Mouse (Mus musculus) thymus, adult 2 months (tissue): ENCODE data around the gene Gm20388.

Experiments used
- CTCF ChIP-seq: fragments of 200-500 bp; IDR thresholded peaks from 2 replicates; pipeline ENCODE4 v1.5.1; 2012; ENCODE audit warnings: mild to moderate bottlenecking, control low read depth, low read length, moderate library complexity, borderline replicate concordance; ENCODE audit not compliant: control insufficient read depth, poor library complexity, insufficient read depth; ENCODE audit errors: extremely low read depth
- POLR2A ChIP-seq: fragments of 200-500 bp; IDR thresholded peaks from 2 replicates; pipeline ENCODE4 v1.6.1; 2012; ENCODE audit warnings: mild to moderate bottlenecking, low read length, control low read depth, moderate library complexity; ENCODE audit not compliant: control insufficient read depth, poor library complexity, insufficient read depth; ENCODE audit errors: extremely low read depth

DNA sequence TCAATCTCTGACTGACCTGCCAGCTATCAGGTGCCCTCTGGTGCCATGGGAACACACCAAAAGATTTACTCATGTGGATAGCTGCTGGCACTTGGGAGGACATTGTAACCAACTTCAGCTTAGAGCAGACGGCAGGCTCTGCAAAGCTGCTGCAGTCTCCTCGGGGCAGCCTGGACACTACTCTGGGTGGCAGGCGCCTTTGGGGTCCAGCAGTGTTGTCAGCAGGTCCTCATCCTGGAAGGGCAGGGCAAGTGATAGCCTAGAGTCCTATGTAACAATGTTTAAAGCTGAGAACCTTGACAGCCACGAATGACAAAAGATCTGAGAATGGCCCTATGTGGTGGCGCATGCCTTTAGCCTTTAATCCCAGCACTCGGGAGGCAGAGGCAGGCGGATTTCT, 1687.5 kb downstream of the Gm20388 start:
- TF ChIP-seq CTCF: no peak
- no peak for TF ChIP-seq POLR2A
